Mouse (Mus musculus) C2C12 (cell line): Measurements from ENCODE around the gene Clmp. TPM values are rescaled to one million over a fixed set of nuclear protein-coding genes. Genes with fewer than 3 reads are reported as not detected.

Source experiments
- H3K27me3 ChIP-seq: one replicate; pipeline ENCODE4 v1.6.1; 2011; ENCODE audit not compliant: control insufficient read depth, insufficient read depth, insufficient read length
- H3K36me3 ChIP-seq: one replicate; pipeline ENCODE4 v1.6.1; 2011; ENCODE audit not compliant: control insufficient read depth, insufficient read depth
- H3K4me3 ChIP-seq: one replicate; pipeline ENCODE4 v1.5.1; 2011; ENCODE audit warnings: mild to moderate bottlenecking, control low read depth; ENCODE audit not compliant: poor library complexity, insufficient read depth, severe bottlenecking
- H3K79me2 ChIP-seq: one replicate; pipeline ENCODE4 v1.6.1; 2011; ENCODE audit not compliant: control insufficient read depth, insufficient read depth
- H3K79me3 ChIP-seq: one replicate; pipeline ENCODE4 v1.6.1; 2011; ENCODE audit warnings: low read depth, control low read depth
- H3ac ChIP-seq: one replicate; pipeline ENCODE3; 2011; ENCODE audit warnings: low read depth; ENCODE audit not compliant: control insufficient read depth, insufficient read length
- CEBPB ChIP-seq: IDR thresholded peaks from one replicate; pipeline ENCODE4 v1.6.1; 2011; ENCODE audit warnings: low read depth, mild to moderate bottlenecking, control low read depth, moderate library complexity
- CTCF ChIP-seq: IDR thresholded peaks from one replicate; pipeline ENCODE4 v1.5.1; 2011; ENCODE audit not compliant: control insufficient read depth, insufficient read depth, insufficient read length
- FOSL1 ChIP-seq: IDR thresholded peaks from one replicate; pipeline ENCODE4 v1.8.0; 2011; ENCODE audit warnings: mild to moderate bottlenecking, low read length; ENCODE audit not compliant: poor library complexity, insufficient read depth, severe bottlenecking
- MAX ChIP-seq: IDR thresholded peaks from one replicate; pipeline ENCODE4 v1.6.1; 2011; ENCODE audit warnings: mild to moderate bottlenecking, control low read depth
- MYOD1 ChIP-seq: IDR thresholded peaks from one replicate; pipeline ENCODE4 v1.6.1; 2011; ENCODE audit warnings: low read depth; ENCODE audit not compliant: control insufficient read depth, insufficient read length
- MYOG ChIP-seq: IDR thresholded peaks from one replicate; pipeline ENCODE4 v1.6.1; 2011; ENCODE audit not compliant: control insufficient read depth, insufficient read length; ENCODE audit errors: extremely low read depth
- USF1 ChIP-seq: IDR thresholded peaks from one replicate; pipeline ENCODE4 v1.6.1; 2011; ENCODE audit warnings: low read depth, mild to moderate bottlenecking, control low read depth, moderate library complexity
- polyA plus RNA-seq: library from polyadenylated mRNA; unstranded; fragments of >200 nt; fragmentation: generic; extraction: Trizol; gene quantifications from one replicate; pipeline ENCODE4 v1.2.1, GENCODE M21; 2012; ENCODE audit warnings: missing spikeins

Gene Clmp
- polyA plus RNA-seq, 1 experiment, result 13.6 TPM

GRCm38 (mm10) chr9:40757685-40758270 lies 72.0 kb downstream of the Clmp start:
- Histone ChIP-seq H3K4me3 (no peak overlapping the region), H3ac (peak overlapping the region; percentile 35), H3K79me3 (no peaks in the 10 kb centered on the region), H3K79me2 (no peaks in the 10 kb centered on the region), H3K27me3 (no peaks in the 10 kb centered on the region), H3K36me3 (peaks cover 2% of the 10 kb centered on the region)
- TF ChIP-seq MAX (peak; percentile 27), FOSL1 (no peak), CEBPB (no peak), MYOD1 (no peak), MYOG (no peak), USF1 (no peak)

GRCm38 (mm10) chr9:40762354-40762753 lies 76.6 kb downstream of the Clmp start:
- peaks cover 7% of the 10 kb centered on the region for H3K36me3 ChIP-seq

GRCm38 (mm10) chr9:40764887-40765580 lies 79.3 kb downstream of the Clmp start:
- Histone ChIP-seq H3K27me3 (no peaks in the 10 kb centered on the region), H3K36me3 (peaks cover 7% of the 10 kb centered on the region), H3K79me3 (no peaks in the 10 kb centered on the region), H3K79me2 (no peaks in the 10 kb centered on the region), H3ac (no peak overlapping the region), H3K4me3 (no peak overlapping the region)
- no peak for TF ChIP-seq CTCF
- TF ChIP-seq FOSL1, result no peak
- TF ChIP-seq USF1, result no peak
- TF ChIP-seq CEBPB, result no peak
- TF ChIP-seq MAX, result no peak

More at GRCm38 (mm10) chr9:40762354-40762753, 76.6 kb downstream of the Clmp start:
- Histone ChIP-seq H3ac (no peak overlapping the region), H3K79me3 (no peaks in the 10 kb centered on the region), H3K79me2 (no peaks in the 10 kb centered on the region), H3K27me3 (no peaks in the 10 kb centered on the region), H3K4me3 (no peak overlapping the region)
- TF ChIP-seq FOSL1 (no peak), MYOD1 (no peak), CTCF (no peak)

GRCm38 (mm10) chr9:40765581-40765940 lies 79.8 kb downstream of the Clmp start:
- Histone ChIP-seq H3K4me3 (no peak overlapping the region), H3K79me3 (no peaks in the 10 kb centered on the region), H3K27me3 (no peaks in the 10 kb centered on the region), H3ac (no peak overlapping the region), H3K79me2 (no peaks in the 10 kb centered on the region), H3K36me3 (peaks cover 7% of the 10 kb centered on the region)
- TF ChIP-seq FOSL1, result no peak
- TF ChIP-seq MYOD1, result no peak
- no peak for TF ChIP-seq USF1
- no peak for TF ChIP-seq MYOG
- TF ChIP-seq CEBPB, result no peak
- TF ChIP-seq MAX, result no peak
- TF ChIP-seq CTCF, result no peak

GRCm38 (mm10) chr9:40766058-40766605 lies 80.4 kb downstream of the Clmp start:
- H3K79me2 ChIP-seq, result no peaks in the 10 kb centered on the region
- no peak for TF ChIP-seq USF1
- TF ChIP-seq CEBPB, result no peak
- no peak for TF ChIP-seq MAX
- no peak for TF ChIP-seq CTCF
- TF ChIP-seq FOSL1, result no peak
- no peak for TF ChIP-seq MYOD1
- TF ChIP-seq MYOG, result no peak
- H3K79me3 ChIP-seq, result no peaks in the 10 kb centered on the region
- no peak overlapping the region for H3K4me3 ChIP-seq
- no peak overlapping the region for H3ac ChIP-seq
- H3K27me3 ChIP-seq, result no peaks in the 10 kb centered on the region
- H3K36me3 ChIP-seq, result peaks cover 7% of the 10 kb centered on the region
